Mouse (Mus musculus) cortical plate, adult 2 months (tissue): Measurements from ENCODE around the gene Gse1.

Source experiments
- CTCF ChIP-seq: fragments of 200-500 bp; IDR thresholded peaks from 2 replicates; pipeline ENCODE4 v1.5.1; 2011; ENCODE audit warnings: mild to moderate bottlenecking, control low read depth, low read length; ENCODE audit not compliant: insufficient read depth; ENCODE audit errors: extremely low read depth
- POLR2A ChIP-seq: fragments of 200-500 bp; IDR thresholded peaks from 2 replicates; pipeline ENCODE4 v1.6.1; 2011; ENCODE audit warnings: mild to moderate bottlenecking, low read length, control low read depth; ENCODE audit not compliant: insufficient read depth; ENCODE audit errors: extremely low read depth

DNA sequence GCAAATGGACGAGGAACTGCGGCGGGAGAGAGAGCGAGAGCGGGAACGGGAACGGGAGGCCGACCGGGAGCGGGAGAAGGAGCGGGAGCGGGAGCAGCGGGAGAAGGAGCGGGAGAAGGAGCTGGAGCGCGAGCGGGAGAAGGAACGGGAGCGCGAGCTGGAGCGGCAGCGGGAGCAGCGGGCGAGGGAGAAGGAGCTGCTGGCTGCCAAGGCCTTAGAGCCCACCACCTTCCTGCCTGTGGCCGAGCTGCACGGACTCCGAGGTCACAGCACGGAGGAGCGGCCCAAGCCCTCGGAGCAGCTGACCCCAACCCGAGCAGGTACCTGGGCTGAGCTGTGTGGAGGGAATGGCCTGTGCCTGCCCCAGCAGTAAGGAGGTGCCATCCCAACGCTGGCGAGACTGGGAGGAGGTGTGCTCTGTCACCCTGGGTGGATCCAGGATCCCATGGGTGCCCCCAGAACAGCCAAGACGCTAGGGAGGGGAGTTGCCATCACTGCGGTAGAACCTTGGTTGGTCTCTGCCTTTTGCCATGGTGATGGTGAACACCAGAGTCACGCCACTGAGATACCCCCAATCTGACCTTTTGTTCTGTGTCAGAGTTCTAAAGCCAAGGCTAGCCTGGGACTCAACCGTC is 340.0 kb downstream of the Gse1 start:
- TF ChIP-seq CTCF (no peak), POLR2A (no peak)
